Mouse (Mus musculus): Measurements from ENCODE around the gene Rslcan18.
"Not testable (repeated sequence)": the region's sequence is repeated elsewhere in the genome, so short reads cannot be mapped to it uniquely, and the experiment has no call there.

The Rslcan18 gene

DNA sequence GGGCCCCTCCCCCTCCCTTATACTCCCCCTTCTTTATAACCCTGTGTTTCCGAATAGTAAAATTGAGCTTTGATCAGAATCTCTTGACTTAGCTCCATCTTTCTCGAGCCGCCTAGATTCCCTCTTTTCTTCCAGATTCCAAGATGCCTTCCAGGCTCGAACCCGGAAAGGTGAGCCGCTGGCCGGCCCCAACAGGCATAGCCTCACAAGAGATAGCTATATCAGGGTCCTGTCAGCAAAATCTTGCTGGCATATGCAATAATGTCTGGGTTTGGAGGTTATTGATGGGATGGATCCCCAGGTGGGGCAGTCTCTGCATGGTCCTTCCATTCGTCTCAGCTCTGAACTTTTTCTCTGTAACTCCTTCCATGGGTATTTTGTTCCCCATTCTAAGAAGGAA, at the start of gene Rslcan18:
Rslcan18 (minus strand) TSS at position 101 of the 400 bp plus-strand sequence.
- DNase-seq (ENCODE audit: low spot score in 2 of 2): not testable (repeated sequence)

DNA sequence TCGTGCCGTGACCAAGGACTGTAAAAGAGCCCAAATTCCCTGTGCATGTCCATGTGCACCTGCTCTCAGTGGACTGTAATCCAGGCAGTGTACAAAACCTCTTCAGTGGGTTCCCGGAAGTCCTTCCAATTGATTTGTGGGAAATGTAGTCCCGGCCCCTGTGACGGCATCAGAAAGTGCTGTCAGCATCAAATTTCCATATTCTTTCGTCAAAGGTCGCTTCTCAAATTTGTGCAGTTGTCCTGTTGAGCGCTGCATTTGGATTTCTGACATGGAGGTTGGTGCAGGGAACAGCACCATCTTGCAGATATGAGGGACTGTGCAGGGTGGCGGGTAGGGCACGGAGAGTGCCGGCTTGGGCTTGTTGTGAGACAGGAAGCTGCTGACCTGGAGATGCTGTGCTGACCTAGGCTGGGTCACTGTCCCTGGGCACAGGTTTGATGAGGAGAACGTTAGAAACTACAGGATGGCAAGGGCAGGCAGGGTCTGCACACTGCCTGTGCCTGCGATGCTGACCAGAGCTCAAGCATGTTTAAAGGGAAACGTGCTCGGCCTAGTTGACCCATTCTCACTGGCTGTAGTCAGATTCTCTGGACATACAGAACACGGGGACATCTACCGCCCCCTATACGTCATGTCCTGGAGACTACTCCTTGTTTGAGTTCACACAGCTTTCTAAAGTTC, 12.1 kb upstream of the Rslcan18 start:
- peak; percentile 91 to 94 for DNase-seq (ENCODE audit: low spot score in 2 of 2)

DNA sequence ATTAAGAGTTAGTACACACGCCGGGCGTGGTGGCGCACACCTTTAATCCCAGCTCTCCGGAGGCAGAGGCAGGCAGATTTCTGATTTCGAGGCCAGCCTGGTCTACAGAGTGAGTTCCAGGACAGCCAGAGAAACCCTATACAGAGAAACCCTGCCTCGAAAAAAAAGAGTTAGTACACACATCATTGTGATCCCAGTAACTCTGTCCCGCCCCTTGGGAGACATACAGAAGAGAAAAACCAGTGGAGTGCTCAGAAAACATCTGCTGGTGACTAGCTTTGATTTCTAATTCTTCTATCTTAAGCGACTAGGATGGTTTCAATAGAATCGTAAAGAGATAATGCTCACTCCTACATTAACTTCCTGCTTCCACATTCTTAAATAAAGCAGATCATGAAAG, 11.4 kb upstream of the Rslcan18 start:
- not testable (repeated sequence) for DNase-seq (ENCODE audit: low spot score in 2 of 2)

DNA sequence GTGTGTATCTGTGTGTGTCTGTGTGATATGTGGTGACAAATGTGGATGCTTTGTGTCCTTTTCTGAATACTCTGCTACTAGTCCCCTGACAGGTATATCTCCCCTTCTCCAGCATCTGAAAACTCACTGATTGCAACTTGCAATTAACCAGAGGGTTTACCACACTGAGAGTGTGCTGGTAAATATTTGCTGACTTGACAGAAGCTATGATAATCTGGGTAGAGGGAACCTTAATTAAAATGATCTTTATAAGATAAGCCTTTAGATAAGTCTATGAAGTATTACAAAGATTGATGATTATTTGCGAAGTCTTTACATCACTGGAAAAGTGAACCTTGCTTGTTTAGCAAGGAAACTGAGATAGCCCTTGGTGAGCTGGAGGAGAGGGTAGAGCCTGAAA, 8.4 kb upstream of the Rslcan18 start:
- no peak for DNase-seq (ENCODE audit: low spot score in 2 of 2)

DNA sequence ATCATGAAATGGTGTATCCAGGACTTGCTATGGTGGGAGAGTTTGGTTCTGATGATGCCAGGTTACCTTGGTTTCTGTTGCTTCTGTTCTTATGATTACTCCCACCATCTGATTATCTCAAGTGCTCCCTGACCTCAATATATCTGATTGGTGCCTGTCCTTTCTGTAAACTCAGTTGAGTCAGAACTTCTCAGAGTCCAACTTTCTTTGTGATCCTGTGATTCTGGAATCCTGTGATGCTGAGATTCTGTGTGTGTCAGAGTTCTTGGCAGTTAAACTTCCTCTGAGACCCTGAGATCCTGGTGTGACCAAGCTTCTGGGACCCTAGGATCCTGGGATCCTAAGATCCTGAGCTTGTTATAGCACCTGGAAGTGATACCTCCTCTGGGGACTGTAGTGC, 5.3 kb upstream of the Rslcan18 start, which contains the start of gene Zfp759:
Zfp759 (plus strand) TSS at position 301 of the 400 bp plus-strand sequence.
- not testable (repeated sequence) for DNase-seq (ENCODE audit: low spot score in 2 of 2)

DNA sequence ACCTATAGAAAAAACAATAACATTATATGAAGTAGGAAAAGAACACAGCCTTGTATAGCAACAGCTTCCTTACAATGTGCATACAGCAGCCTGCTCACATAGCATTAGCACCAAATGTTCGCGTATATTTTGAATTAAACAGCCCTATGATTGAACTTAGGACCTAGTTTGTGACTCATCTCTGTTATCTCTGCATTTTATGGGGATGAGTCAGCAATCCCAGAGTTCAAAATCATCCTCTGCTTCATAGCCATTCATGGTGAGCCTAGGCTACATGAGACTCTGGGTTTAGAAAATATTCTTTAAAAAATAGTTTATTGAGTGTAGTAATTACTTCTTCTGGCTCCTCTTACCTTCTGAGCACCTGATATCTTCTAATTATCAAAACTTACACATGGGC, 2.8 kb downstream of the Rslcan18 start:
- no peak for DNase-seq (ENCODE audit: low spot score in 2 of 2)

DNA sequence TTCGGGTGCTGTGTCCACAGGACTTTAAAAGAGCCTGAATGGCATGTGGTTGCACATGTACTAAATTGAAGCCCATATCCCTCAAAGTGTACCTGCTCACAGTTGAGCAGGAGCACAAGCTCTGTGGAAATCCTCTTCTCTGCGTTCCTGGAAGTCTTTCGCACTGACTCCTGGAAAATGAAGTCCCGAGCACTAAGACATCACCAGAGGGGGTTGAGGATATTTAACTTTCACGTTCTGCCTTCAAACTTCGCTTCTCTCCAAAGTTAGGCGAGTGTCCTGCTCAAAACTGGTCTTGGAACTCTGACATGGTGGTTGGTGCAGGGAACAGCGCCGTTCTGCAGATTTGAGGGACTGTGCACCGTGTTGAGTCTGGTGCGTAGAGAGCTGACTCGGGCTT, 4.0 kb downstream of the Rslcan18 start:
- DNase-seq (ENCODE audit: low spot score in 2 of 2): peak; percentile 27 to 29

DNA sequence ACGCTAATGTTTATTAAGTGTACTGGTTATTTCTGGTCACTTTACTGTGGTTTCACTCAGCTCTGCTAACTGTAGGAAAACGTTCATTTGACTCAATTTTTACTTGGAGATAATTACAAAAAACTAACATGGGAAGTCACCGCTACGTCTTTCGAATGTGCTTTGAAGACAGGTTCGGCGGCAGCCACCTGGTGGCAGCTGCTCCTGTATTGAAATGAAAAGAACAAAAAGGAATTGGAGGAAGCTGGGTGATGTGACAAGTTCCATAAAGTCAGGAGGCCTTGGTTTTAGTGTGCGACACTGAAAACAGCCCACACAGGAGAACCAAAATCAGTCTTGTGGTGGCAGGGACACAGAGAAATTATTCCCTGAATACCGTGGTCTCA, 7.2 kb downstream of the Rslcan18 start:
- DNase-seq (ENCODE audit: low spot score in 2 of 2): peak in 1 of 2 experiments; percentile 52

DNA sequence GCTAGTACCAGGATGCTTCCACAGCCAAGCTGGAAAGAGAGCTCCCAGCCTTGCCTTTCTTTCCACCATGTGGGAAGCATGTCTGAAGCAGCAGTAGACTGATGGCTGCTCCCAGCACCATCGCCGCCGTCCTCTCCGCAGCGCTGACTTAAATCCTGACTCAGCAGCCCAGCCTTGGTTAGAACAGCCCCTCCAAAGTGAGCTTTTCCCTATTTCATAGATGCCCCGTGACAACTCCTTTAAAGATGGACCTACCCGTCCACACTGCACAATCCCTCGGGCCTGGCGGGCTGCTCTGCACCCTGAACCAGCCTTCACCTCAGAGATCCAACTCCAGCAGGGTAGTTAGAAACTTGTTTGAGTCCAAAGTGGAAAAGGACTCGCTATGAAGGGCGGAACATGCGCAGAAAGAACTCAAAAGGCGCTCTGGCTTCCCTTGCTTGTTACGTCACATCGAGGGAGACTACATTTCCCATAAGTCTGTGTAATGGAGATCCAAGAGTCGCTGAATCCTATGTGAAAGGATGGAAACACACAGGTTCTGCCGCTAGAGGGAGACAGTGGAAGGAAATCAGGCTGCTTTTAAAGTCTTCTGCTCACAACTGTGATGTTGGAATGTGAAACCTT, 7.8 kb downstream of the Rslcan18 start, which contains the start of gene Gm28557:
Gm28557 (minus strand) TSS at position 411 of the 627 bp plus-strand sequence.
- DNase-seq (ENCODE audit: low spot score in 2 of 2): peak; percentile 95 to 96

DNA sequence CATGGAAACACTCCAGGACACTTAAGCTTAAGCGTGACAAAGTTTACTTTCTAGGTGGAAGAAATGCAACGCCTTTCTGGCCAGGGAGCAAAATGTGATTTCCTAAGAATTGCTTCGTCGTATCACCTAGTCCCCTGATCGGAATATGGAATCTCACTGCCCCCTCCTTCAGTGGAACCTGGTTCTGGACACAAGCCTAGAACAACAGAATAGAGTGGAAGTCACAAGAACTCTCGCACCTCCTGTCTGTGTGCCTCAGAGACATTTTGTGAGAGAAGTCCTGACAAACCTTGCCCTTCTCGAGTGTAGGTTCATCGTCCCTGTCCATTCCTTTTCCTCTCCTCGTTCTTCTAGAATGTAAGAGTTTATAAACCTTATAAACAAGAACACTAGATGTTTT, 8.4 kb downstream of the Rslcan18 start:
- no peak for DNase-seq (ENCODE audit: low spot score in 2 of 2)

DNA sequence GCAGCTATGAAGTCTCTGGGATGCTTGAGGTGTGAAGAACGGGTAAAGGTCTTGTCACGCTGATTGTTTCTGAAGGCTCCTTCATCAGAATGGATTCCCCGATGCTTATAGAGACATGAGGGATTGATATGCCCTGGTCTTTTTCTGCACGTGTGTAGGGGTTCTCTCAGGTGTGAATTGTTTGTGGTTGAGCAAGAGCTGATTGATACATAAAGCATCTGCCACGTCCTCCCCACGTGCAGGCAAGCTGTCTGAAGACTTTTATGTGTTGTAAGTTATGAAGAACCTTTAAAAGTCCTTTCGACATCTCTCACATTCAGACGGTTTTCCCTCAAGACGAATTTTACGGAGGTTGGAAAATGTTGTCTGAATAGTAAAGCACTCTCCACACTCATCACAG, 18.2 kb downstream of the Rslcan18 start, which contains the start of gene Zfp708:
Zfp708 (minus strand) TSS at position 101 of the 400 bp plus-strand sequence.
- no peak for DNase-seq (ENCODE audit: low spot score in 2 of 2)

DNA sequence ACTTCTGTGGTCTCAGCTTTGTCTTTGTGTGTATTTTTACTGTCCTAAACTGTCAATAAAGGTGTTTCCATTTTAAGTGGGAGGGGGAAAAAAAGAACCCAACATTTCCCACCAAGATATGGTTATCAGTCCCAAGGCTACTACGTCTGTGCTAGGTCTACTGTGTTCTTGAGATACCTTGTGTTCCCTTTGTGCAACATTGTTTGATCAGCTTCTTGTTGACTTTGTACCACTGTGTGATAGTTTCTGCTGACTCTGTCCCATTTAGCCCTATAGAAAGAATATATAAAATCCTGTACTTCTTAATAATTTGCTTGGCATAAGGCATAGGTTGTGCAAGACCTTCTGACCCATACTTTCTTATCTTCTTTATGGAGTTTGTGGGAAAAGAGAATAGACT, 25.9 kb downstream of the Rslcan18 start:
- DNase-seq (ENCODE audit: low spot score in 2 of 2): no peak

DNA sequence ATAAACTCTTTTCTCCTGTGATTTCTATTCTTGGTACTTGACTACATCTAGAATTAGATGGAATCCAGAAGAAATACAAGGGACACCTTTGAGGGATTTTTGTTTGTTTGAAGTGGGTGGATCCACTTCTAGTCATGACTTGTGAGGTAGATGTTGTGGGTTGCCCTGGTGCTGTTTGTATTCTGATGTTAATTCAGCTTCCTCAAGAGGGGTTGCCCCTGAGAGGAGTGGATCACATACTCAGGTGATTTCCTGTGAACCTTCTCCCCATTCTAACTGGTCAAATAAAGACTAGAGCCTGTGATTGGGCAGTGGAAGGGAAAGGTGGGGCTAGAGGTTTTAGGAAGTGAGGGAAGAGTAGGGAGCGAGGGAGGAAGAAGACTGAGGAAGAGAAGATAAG, 34.1 kb downstream of the Rslcan18 start:
- DNase-seq (ENCODE audit: low spot score in 2 of 2): no peak

DNA sequence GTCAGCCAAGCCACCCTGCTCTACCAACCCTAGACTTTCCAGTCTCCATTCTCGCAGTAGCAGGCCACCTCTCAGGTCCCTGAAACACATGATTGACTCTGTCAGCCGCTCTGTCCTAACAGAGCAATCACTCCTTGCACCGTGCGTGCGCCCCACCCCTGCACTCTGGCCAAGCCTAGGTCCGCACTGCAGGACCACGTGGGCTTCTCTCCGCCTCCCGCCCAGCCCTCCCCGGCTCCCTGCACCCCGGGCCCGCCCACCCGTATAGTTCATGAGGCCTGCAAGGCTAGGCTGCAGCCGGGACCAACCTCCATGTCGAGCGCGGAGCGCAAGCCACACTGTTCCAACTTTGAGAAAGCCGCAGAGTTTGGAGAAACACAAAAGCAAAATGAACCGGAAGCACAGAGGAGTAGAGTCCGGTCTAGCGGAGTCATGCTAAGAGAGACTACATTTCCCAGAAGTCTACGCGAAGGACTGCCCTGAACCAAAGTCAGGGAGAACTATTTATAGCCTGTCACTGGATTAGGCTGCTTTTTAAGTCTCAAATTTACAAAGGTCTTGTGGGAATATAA, 34.8 kb downstream of the Rslcan18 start:
- DNase-seq (ENCODE audit: low spot score in 2 of 2): peak; percentile 73 to 84

DNA sequence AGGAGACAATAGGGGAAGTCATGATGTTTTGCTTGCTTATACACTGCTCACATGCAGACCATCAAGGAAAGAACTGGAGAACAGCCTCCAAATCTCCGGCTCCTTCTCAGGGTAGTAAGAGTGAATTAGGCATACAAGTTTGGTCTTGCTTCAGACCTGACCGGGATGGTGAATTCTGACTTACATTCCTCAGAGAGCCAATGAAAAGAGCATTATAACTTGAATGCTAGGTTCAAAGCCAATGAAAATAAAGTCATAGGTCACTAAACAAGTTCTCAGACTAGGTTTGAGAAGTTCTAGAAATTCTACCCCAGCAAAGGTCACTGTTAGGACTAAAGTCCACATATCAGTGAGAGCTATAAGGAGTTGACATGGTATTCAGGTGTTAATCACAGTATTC, 38.8 kb downstream of the Rslcan18 start:
- no peak for DNase-seq (ENCODE audit: low spot score in 2 of 2)

DNA sequence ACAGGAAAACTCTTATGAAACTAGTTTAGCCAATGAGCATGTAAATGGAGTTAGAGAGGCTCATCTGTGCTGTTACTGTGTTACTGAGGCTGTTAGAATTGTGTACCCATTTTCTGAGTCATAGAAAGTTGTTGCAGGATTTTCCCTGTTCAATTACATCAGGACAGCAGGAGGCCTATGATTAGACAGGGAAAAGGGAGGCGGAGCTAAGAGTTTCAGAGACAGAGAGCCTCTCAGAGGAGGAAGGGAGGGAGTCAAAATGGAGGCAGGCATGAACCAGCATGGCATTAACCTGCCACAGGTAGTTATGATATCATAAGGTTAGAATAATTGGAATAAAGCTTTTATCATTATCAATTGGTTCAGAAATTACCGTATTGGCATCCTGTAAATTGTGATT, 43.3 kb downstream of the Rslcan18 start:
- DNase-seq (ENCODE audit: low spot score in 2 of 2): no peak

DNA sequence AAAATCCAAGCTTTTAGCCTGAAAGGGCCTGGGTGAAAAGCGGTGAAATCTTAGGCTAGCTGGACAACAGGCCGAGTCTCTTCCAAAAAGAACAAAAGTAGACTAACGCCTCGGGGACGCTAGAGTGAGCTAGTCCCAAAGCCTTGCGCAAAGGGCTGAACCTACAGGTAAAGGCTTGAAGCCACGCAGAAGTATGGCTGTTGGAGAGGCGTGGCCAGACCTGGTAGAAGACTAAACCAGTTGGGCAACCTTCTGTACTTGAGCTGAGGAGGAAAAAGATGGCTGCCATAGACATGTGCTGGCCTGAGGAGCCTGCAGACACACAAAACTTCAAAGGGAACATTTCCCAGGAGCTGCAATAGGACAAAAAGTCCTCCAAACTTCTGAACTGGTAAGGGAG, 50.7 kb downstream of the Rslcan18 start:
- no peak for DNase-seq (ENCODE audit: low spot score in 2 of 2)

DNA sequence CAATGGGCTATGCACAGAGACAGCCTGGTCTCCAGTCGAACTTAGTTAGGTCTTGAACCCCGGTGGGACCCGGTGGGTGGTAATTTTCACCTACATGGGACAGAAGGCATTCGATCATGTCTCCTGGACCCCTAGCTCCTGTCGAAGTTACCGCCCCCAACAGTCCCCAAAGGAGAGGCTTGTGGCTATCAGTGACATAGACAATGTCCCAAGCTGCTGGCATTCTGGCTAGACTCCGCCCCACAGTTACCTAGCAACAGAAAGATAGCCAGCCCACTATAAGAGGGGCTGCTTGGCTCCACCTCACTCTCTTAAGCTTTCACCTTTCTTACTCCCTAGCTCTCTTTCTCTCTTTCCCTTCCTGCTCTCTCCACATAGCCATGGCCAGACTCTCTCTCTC, 53.6 kb downstream of the Rslcan18 start:
- DNase-seq (ENCODE audit: low spot score in 2 of 2): no peak

DNA sequence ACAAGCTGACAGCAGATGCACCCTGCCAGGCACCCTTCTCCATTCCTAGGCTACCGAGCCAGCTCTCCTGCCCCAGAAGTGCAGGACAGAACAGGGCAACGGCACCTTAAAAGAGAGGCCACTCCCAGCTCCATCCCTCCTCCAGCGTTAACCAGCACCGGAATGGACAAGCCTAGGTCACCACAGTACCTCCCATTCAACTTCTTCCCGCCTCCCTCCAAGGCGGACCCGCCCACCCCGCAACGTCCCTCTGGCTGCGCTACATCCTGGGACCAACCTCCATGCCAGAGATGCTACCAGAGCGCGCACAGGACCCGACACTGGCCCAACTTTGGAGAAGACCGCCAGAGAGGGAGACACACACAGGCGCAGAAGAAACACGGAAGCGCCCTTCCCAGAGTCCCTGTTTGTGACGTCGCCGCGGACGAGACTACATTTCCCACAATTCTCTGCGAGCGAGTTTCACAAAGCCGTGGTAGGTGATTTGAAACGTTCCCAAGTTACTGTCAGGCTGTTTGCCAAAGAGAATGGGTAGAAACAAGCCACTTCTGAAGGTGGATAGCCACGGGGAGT, 55.2 kb downstream of the Rslcan18 start, which contains the start of gene Zfp712:
Zfp712 (minus strand) TSS at position 385 of the 573 bp plus-strand sequence.
- DNase-seq (ENCODE audit: low spot score in 2 of 2): peak; percentile 95 to 96

DNA sequence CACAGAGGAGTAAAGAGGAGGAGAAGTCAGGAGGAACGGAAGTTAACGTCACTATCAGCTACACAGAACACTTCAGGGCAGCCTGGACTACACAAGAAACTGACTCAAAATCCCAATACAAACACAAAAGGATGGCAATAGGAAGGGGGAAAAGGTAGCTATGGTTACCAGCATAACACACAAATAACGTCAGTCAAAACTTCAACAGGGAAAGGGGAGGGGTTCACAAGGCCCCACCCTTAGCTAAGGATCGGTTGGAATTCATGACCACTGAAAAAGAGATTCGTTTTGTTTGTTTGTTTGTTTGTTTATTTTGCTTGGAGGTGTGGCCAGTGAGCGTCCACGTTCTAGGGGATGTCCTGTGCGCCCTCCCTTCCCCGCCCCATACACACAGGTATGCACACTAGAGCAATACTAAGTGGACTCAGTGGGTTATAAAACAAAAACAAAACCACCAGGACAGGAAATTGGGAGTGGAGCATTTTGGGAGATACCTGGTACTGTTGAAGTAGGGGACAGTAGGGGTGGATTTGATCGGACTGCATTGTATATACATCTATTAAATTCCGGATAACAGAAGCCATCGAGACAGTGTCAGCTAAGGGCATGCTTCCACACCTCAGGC, 55.8 kb downstream of the Rslcan18 start:
- DNase-seq (ENCODE audit: low spot score in 2 of 2): no peak

Data from right cerebral cortex, postnatal 10 days (tissue).